Mouse (Mus musculus): ENCODE measurements at regions not wholly inside any gene's neighbourhood (a gene's known extent, or its start where the extent isn't known, plus 50 kb on each side); places are given as distances from the start of the nearest gene placed in this dataset.

- Histone ChIP-seq H3K4me1 (replicated peaks; ENCODE audit: control insufficient read depth, insufficient read depth, low read length) (no peaks in the 10 kb centered on the region), H3K4me2 (replicated peaks; ENCODE audit: low read depth, low read length) (no peak overlapping the region), H3K9me3 (ENCODE audit: control insufficient read depth, low read length) (no peaks in the 10 kb centered on the region), H3K9ac (ENCODE audit: low read depth, low read length) (no peak overlapping the region), H3K36me3 (ENCODE audit: control insufficient read depth, insufficient read depth, low read length) (no peaks in the 10 kb centered on the region), H3K27ac (ENCODE audit: low read depth, low read length) (no peak overlapping the region), H3K4me3 (ENCODE audit: low read depth, low read length) (no peak overlapping the region), H3K27me3 (ENCODE audit: control insufficient read depth, insufficient read depth, low read length) (no peaks in the 10 kb centered on the region)
- WGBS = 97% methylated on average over 5 of the region's 5 CpGs
- ATAC-seq (ENCODE audit: low FRiP score) (no peak), DNase-seq (ENCODE audit: low spot score) (no peak)
Observed at GRCm38 (mm10) chr10:42117523-42117922, 99.3 kb upstream of the Armc2 start.

- Histone ChIP-seq H3K9ac (ENCODE audit: low read depth, low read length) (no peak overlapping the region), H3K36me3 (ENCODE audit: control insufficient read depth, insufficient read depth, low read length) (no peaks in the 10 kb centered on the region), H3K4me2 (replicated peaks; ENCODE audit: low read depth, low read length) (no peak overlapping the region), H3K4me1 (replicated peaks; ENCODE audit: control insufficient read depth, insufficient read depth, low read length) (no peaks in the 10 kb centered on the region), H3K4me3 (ENCODE audit: low read depth, low read length) (no peak overlapping the region), H3K9me3 (ENCODE audit: control insufficient read depth, low read length) (no peaks in the 10 kb centered on the region), H3K27ac (ENCODE audit: low read depth, low read length) (no peak overlapping the region), H3K27me3 (ENCODE audit: control insufficient read depth, insufficient read depth, low read length) (no peaks in the 10 kb centered on the region)
- ATAC-seq (ENCODE audit: low FRiP score) = no peak
- DNase-seq (ENCODE audit: low spot score) = no peak
- WGBS = 94% methylated on average over 4 of the region's 4 CpGs
Observed at GRCm38 (mm10) chr10:42115920-42116298, 97.7 kb upstream of the Armc2 start.

- H3K27me3 ChIP-seq (ENCODE audit: control insufficient read depth, insufficient read depth, low read length) = no peaks in the 10 kb centered on the region
- H3K27ac ChIP-seq (ENCODE audit: low read depth, low read length) = no peak overlapping the region
- ATAC-seq (ENCODE audit: low FRiP score) = no peak
- H3K4me3 ChIP-seq (ENCODE audit: low read depth, low read length) = no peak overlapping the region
- no peak overlapping the region for H3K9ac ChIP-seq (ENCODE audit: low read depth, low read length)
- no peaks in the 10 kb centered on the region for H3K4me1 ChIP-seq (replicated peaks; ENCODE audit: control insufficient read depth, insufficient read depth, low read length)
- no peaks in the 10 kb centered on the region for H3K36me3 ChIP-seq (ENCODE audit: control insufficient read depth, insufficient read depth, low read length)
- H3K4me2 ChIP-seq (replicated peaks; ENCODE audit: low read depth, low read length) = no peak overlapping the region
- no peak for DNase-seq (ENCODE audit: low spot score)
- H3K9me3 ChIP-seq (ENCODE audit: control insufficient read depth, low read length) = no peaks in the 10 kb centered on the region
- WGBS = 83% methylated on average over 4 of the region's 4 CpGs
Observed at GRCm38 (mm10) chr10:42115224-42115919, 97.1 kb upstream of the Armc2 start.

DNA sequence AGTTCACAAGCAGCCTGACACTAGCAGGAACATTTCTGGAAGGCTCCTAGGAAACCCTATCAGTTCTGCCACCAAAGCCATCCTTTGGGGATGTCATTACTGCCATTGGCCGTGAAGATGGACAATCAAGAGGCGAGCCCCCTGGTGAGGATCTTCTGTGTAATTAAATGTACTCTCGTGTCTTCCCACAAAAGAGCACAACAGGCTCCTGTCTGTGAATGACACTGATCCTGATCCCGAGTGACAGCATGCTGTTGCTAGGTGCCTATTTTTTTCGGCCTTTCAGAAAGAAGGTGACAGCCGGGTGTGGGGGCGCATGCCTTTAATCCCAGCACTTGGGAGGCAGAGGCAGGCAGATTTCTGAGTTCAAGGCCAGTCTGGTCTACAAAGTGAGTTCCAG lies 92.5 kb upstream of the Armc2 start:
- no peaks in the 10 kb centered on the region for H3K27me3 ChIP-seq (ENCODE audit: control insufficient read depth, insufficient read depth, low read length)
- H3K36me3 ChIP-seq (ENCODE audit: control insufficient read depth, insufficient read depth, low read length) = no peaks in the 10 kb centered on the region

GRCm38 (mm10) chr10:42108294-42109014 lies 90.2 kb upstream of the Armc2 start:
- no peaks in the 10 kb centered on the region for H3K9me3 ChIP-seq (ENCODE audit: control insufficient read depth, low read length)
- no peaks in the 10 kb centered on the region for H3K27me3 ChIP-seq (ENCODE audit: control insufficient read depth, insufficient read depth, low read length)
- H3K36me3 ChIP-seq (ENCODE audit: control insufficient read depth, insufficient read depth, low read length) = no peaks in the 10 kb centered on the region
- no peak for DNase-seq (ENCODE audit: low spot score)
- ATAC-seq (ENCODE audit: low FRiP score) = no peak
- no peaks in the 10 kb centered on the region for H3K4me1 ChIP-seq (replicated peaks; ENCODE audit: control insufficient read depth, insufficient read depth, low read length)
- WGBS = 61% methylated on average over 8 of the region's 8 CpGs
- H3K9ac ChIP-seq (ENCODE audit: low read depth, low read length) = no peak overlapping the region
- no peak overlapping the region for H3K4me3 ChIP-seq (ENCODE audit: low read depth, low read length)
- no peak overlapping the region for H3K4me2 ChIP-seq (replicated peaks; ENCODE audit: low read depth, low read length)
- H3K27ac ChIP-seq (ENCODE audit: low read depth, low read length) = no peak overlapping the region

More for the DNA sequence above, 92.5 kb upstream of the Armc2 start:
- DNase-seq (ENCODE audit: low spot score) (peak; percentile 19), ATAC-seq (ENCODE audit: low FRiP score) (no peak)
- Histone ChIP-seq H3K9me3 (ENCODE audit: control insufficient read depth, low read length) (no peaks in the 10 kb centered on the region), H3K9ac (ENCODE audit: low read depth, low read length) (no peak overlapping the region), H3K27ac (ENCODE audit: low read depth, low read length) (no peak overlapping the region), H3K4me3 (ENCODE audit: low read depth, low read length) (no peak overlapping the region), H3K4me1 (replicated peaks; ENCODE audit: control insufficient read depth, insufficient read depth, low read length) (no peaks in the 10 kb centered on the region), H3K4me2 (replicated peaks; ENCODE audit: low read depth, low read length) (no peak overlapping the region)
- 49% methylated on average over 7 of the region's 7 CpGs for WGBS

DNA sequence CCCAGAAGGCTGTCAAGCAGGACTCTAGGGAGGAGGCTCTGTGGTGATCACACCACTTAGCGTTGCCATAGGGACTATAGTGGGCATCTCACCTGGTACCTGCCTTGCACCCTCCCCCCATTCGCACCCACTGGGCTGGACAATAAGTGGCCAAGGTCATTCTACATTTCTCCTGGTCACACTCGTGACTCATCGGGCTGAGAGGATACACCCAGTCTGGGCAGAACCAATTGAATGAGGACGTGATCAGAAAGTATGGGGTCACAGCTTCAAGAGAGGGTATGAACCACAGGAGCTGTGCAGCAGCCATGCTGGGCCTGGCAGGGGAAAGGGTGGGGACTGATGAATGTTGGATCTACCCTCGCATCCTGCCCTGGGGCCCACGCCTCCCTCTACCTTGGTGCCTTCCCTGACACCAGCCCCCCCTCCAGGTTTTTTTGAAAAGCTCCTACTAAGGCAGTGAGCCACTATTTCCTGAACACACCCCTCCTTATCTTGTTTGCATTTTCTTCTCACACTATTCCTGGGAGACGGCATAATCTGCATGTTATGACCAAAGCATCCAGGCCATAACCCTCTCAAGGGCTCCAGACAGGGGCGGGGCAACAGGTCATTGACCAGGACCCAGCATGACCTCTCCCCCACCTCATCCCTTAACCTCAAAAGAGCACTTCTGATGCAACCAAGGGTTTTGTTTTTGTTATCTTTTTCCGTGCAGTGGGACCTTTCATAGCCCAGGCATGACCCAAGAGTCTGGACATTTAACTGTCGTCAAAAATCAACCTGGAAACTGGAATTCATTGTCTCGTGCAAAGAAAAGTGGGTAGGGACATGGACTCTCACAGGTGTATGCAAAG lies 89.4 kb upstream of the Armc2 start:
- DNase-seq (ENCODE audit: low spot score) (no peak), ATAC-seq (ENCODE audit: low FRiP score) (no peak)
- Histone ChIP-seq H3K27ac (ENCODE audit: low read depth, low read length) (no peak overlapping the region), H3K9ac (ENCODE audit: low read depth, low read length) (no peak overlapping the region), H3K4me2 (replicated peaks; ENCODE audit: low read depth, low read length) (no peak overlapping the region), H3K36me3 (ENCODE audit: control insufficient read depth, insufficient read depth, low read length) (no peaks in the 10 kb centered on the region), H3K4me3 (ENCODE audit: low read depth, low read length) (no peak overlapping the region), H3K27me3 (ENCODE audit: control insufficient read depth, insufficient read depth, low read length) (no peaks in the 10 kb centered on the region), H3K4me1 (replicated peaks; ENCODE audit: control insufficient read depth, insufficient read depth, low read length) (no peaks in the 10 kb centered on the region), H3K9me3 (ENCODE audit: control insufficient read depth, low read length) (no peaks in the 10 kb centered on the region)
- 77% methylated on average over 12 of the region's 12 CpGs for WGBS

DNA sequence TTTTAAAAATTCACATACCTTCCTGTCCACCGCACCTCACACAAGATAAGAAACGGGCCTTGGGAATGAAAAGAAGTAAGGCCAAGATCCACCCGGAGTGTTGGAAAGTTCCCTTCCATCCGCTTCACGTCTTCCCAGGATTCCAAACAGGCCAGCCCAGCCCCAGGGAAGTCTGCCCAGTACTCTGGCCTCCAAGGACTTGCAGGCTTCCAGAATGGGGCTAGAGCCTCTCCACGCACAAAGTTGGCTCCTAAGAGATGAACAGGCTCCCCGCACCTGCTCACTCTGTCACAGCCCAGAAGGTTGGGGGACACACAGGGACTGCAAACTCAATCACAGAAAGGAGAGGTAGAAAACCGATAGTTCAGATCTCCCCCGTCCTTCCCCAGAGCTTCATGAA lies 88.4 kb upstream of the Armc2 start:
- WGBS = 89% methylated on average over 9 of the region's 9 CpGs

GRCm38 (mm10) chr10:42105083-42105482 lies 86.8 kb upstream of the Armc2 start:
- Histone ChIP-seq H3K4me3 (ENCODE audit: low read depth, low read length) (no peak overlapping the region), H3K4me1 (replicated peaks; ENCODE audit: control insufficient read depth, insufficient read depth, low read length) (no peaks in the 10 kb centered on the region), H3K27ac (ENCODE audit: low read depth, low read length) (no peak overlapping the region), H3K9ac (ENCODE audit: low read depth, low read length) (no peak overlapping the region), H3K9me3 (ENCODE audit: control insufficient read depth, low read length) (no peaks in the 10 kb centered on the region), H3K4me2 (replicated peaks; ENCODE audit: low read depth, low read length) (no peak overlapping the region), H3K27me3 (ENCODE audit: control insufficient read depth, insufficient read depth, low read length) (no peaks in the 10 kb centered on the region), H3K36me3 (ENCODE audit: control insufficient read depth, insufficient read depth, low read length) (no peaks in the 10 kb centered on the region)
- 93% methylated on average over 7 of the region's 7 CpGs for WGBS
- ATAC-seq (ENCODE audit: low FRiP score) (no peak), DNase-seq (ENCODE audit: low spot score) (no peak)

More for the DNA sequence above, 88.4 kb upstream of the Armc2 start:
- Histone ChIP-seq H3K9ac (ENCODE audit: low read depth, low read length) (no peak overlapping the region), H3K4me2 (replicated peaks; ENCODE audit: low read depth, low read length) (no peak overlapping the region), H3K27ac (ENCODE audit: low read depth, low read length) (no peak overlapping the region), H3K9me3 (ENCODE audit: control insufficient read depth, low read length) (no peaks in the 10 kb centered on the region), H3K27me3 (ENCODE audit: control insufficient read depth, insufficient read depth, low read length) (no peaks in the 10 kb centered on the region), H3K4me1 (replicated peaks; ENCODE audit: control insufficient read depth, insufficient read depth, low read length) (no peaks in the 10 kb centered on the region), H3K4me3 (ENCODE audit: low read depth, low read length) (no peak overlapping the region), H3K36me3 (ENCODE audit: control insufficient read depth, insufficient read depth, low read length) (no peaks in the 10 kb centered on the region)
- DNase-seq (ENCODE audit: low spot score) (no peak), ATAC-seq (ENCODE audit: low FRiP score) (no peak)
